Mouse (Mus musculus) right cerebral cortex, postnatal 25 days (tissue): ENCODE measurements around the gene Gm10309.

Experiments used
- DNase-seq: peaks from one replicate; pipeline ENCODE4 v3.0.0; 2022

The Gm10309 gene

DNA sequence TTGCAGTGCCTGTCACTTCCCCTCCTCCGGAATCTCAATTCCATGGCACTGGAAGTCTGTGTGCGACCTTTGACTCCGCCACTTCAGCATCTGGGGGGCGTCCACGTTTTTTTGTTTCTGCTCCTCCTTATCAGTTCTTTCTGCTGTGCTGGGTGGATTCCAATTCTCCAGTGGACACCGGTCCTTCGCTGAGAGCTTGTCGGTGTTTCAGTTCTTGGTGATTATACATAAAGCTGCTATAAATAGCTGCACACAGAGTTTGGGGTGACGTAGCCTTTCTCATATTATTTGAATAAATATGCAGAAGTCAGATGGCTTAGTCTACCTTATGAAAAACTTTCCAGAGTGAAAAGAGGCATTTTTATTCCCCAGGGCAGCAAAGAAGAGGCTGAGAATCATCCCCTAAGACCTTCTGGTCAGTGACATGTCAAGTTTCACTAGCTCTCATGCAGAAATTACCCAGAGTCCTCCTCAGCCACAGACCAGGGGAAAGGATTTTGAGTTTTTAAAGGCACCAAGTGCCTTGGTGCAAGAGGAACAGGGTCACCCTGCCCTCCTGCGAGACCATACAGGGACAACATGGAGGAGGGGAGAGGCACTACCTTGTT is 37.6 kb downstream of the Gm10309 start:
- no peak for DNase-seq

- no peak for DNase-seq
Measured at GRCm38 (mm10) chr17:86466871-86467270, 38.2 kb downstream of the Gm10309 start.

- no peak for DNase-seq
Measured at GRCm38 (mm10) chr17:86466412-86466811, 38.6 kb downstream of the Gm10309 start.

GRCm38 (mm10) chr17:86465865-86466264 is 39.2 kb downstream of the Gm10309 start:
- no peak for DNase-seq

- DNase-seq = no peak
Measured at GRCm38 (mm10) chr17:86464689-86465363, 40.2 kb downstream of the Gm10309 start.

DNA sequence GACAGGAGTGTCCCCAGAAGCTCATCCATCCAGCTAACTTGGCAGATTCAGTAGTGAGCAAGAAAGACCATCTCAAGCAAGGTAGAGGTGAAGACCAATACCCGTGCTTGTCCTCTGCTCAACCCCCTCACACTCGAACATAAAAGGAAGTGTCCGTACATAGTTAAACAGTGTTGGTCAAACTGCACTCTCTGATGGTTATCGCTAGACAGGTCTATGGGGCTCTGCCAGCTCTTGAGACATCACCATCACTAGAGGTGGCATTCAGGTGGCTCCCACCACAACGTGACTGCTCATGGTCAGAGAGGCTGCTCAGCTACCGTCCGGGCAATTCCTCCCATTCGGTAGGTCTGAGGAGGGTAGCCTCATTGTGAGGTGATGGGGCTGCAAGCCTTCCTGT is 40.8 kb downstream of the Gm10309 start:
- no peak for DNase-seq

GRCm38 (mm10) chr17:86463369-86463768 is 41.7 kb downstream of the Gm10309 start:
- DNase-seq = no peak

GRCm38 (mm10) chr17:86460645-86461430 is 44.2 kb downstream of the Gm10309 start:
- DNase-seq = no peak

DNA sequence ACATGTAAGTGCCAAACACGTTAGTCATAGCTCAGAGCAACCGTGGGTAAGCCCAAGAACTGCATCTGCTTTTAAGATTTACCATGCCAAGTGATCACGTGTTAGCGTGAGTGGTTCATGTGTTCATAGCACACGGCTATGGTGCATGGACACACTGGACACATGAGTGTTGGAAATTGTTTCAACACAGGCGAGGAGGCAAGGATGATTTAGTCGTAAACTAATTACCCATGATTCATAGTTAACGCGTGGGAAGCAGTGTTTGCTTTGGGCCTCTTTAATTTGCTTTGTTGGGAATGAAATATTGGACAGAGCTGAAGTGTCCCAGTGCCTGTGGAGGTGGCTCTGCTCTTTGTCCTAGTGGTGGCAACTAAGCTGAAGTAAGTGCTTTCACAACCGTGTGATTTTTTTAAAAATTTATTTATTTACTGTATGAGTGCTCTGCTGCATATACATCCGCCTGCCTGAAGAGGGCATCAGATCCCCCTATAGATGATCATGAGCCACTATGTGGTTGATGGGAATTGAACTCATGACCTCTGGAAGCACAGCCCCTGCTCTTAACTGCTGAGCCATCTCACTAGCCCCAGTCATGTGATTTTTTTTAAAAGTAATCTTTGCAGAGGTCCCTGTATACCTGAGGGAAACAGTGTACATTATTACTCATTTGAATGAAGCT is 46.6 kb downstream of the Gm10309 start:
- DNase-seq = no peak

- no peak for DNase-seq
Measured at GRCm38 (mm10) chr17:86456512-86456911, 48.5 kb downstream of the Gm10309 start.

DNA sequence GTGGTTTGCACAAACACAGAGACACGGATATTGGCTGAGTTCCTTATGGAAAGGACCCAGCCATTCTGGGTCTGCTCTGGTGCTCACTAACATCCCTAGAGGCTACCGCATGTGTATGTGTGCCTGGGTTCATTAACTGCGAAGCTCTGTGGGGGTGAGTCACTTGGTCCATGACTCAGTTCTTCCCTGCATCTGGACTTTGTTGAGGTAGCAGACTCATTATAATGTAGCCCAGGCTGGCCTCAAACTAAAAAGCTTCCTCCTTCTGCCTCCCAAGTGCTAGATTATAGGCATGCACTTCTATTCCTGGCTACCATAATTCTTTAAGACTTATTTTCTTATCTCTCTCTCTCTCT is 50.7 kb downstream of the Gm10309 start:
- DNase-seq = no peak

- DNase-seq = no peak
Measured at GRCm38 (mm10) chr17:86453673-86454350, 51.2 kb downstream of the Gm10309 start.

- no peak for DNase-seq
Measured at GRCm38 (mm10) chr17:86452934-86453333, 52.1 kb downstream of the Gm10309 start.
